Mouse (Mus musculus) liver, adult 2 months (tissue): ENCODE data around the gene Tbk1. TPM values are rescaled to one million over a fixed set of nuclear protein-coding genes. Genes with fewer than 3 reads are reported as not detected.

Experiments used
- DNase-seq: peaks from one replicate; pipeline ENCODE4 v3.0.0-alpha.2; 2011; ENCODE audit warnings: low read depth, low spot score; ENCODE audit errors: extremely low read depth
- H3K27ac ChIP-seq: fragments of 200-500 bp; replicated peaks from 2 replicates; pipeline ENCODE4 v1.5.1; 2012; ENCODE audit warnings: low read depth, mild to moderate bottlenecking, control low read depth, inconsistent platforms, low read length; ENCODE audit not compliant: insufficient read depth
- H3K27me3 ChIP-seq: fragments of 200-500 bp; 2 replicates; pipeline ENCODE4 v1.6.1; 2012; ENCODE audit warnings: mild to moderate bottlenecking, moderate library complexity, low read length, inconsistent platforms; ENCODE audit not compliant: control insufficient read depth, insufficient read depth
- H3K36me3 ChIP-seq: fragments of 200-500 bp; 2 replicates; pipeline ENCODE4 v1.6.1; 2012; ENCODE audit warnings: low read length, inconsistent platforms; ENCODE audit not compliant: control insufficient read depth, insufficient read depth
- H3K4me1 ChIP-seq: fragments of 200-500 bp; 2 replicates; pipeline ENCODE4 v1.6.1; 2011; ENCODE audit warnings: low read length; ENCODE audit not compliant: control insufficient read depth, insufficient read depth
- H3K4me3 ChIP-seq: fragments of 200-500 bp; 2 replicates; pipeline ENCODE4 v1.5.1; 2011; ENCODE audit warnings: low read depth, mild to moderate bottlenecking, control low read depth, low read length, moderate library complexity; ENCODE audit not compliant: insufficient read depth
- H3K79me2 ChIP-seq: fragments of 200-500 bp; 2 replicates; pipeline ENCODE4 v1.6.1; 2012; ENCODE audit warnings: inconsistent platforms, mild to moderate bottlenecking, low read length, moderate library complexity; ENCODE audit not compliant: control insufficient read depth, insufficient read depth
- H3K9ac ChIP-seq: fragments of 200-500 bp; 2 replicates; pipeline ENCODE4 v1.6.1; 2012; ENCODE audit warnings: low read depth, mild to moderate bottlenecking, control low read depth, inconsistent platforms, low read length
- CTCF ChIP-seq: fragments of 200-500 bp; IDR thresholded peaks from 2 replicates; pipeline ENCODE4 v1.5.1; 2011; ENCODE audit warnings: low read depth, low read length, control low read depth
- POLR2A ChIP-seq: fragments of 200-500 bp; IDR thresholded peaks from 2 replicates; pipeline ENCODE4 v1.6.1; 2011; ENCODE audit warnings: low read length, control low read depth; ENCODE audit not compliant: insufficient read depth; ENCODE audit errors: extremely low read depth
- WGBS: fragments of 180-500 bp; shearing (Covaris S2); methylation state at CpG from one replicate; pipeline ENCODE4 v1.1.7; 2018; 5-methylcytosine and 5-hydroxymethylcytosine counted together
- polyA plus RNA-seq: library from polyadenylated mRNA; depleted of rRNA; stranded (reverse); fragments of >200 nt; gene quantifications from 2 replicates; pipeline ENCODE4 v1.2.3, GENCODE M21; 2012
- total RNA-seq: library from RNA; depleted of rRNA; stranded (reverse); fragments of >200 nt; gene quantifications from 2 replicates; pipeline ENCODE4 v1.2.3, GENCODE M21; 2014

Tbk1 gene
- total and polyA plus RNA-seq, 2 experiments, result 8.2 to 25.3 TPM

- peaks cover 8% of the 10 kb centered on the region for H3K4me1 ChIP-seq
- no peak overlapping the region; the same call in 1 of the 2 replicates for H3K27ac ChIP-seq
- 31% methylated on average over 20 of the region's 20 CpGs for WGBS
- no peak for TF ChIP-seq CTCF
- no peak for TF ChIP-seq POLR2A
- H3K36me3 ChIP-seq, result peaks cover 21% of the 10 kb centered on the region
- peak; percentile 66 for DNase-seq
- H3K27me3 ChIP-seq, result no peaks in the 10 kb centered on the region
- peak overlapping the region; percentile 95; the same call in 1 of the 2 replicates for H3K4me3 ChIP-seq
- H3K79me2 ChIP-seq, result peaks cover 40% of the 10 kb centered on the region
- H3K9ac ChIP-seq, result no peak overlapping the region
Measured at GRCm38 (mm10) chr10:121585056-121585790, 1.4 kb downstream of the Tbk1 start.

DNA sequence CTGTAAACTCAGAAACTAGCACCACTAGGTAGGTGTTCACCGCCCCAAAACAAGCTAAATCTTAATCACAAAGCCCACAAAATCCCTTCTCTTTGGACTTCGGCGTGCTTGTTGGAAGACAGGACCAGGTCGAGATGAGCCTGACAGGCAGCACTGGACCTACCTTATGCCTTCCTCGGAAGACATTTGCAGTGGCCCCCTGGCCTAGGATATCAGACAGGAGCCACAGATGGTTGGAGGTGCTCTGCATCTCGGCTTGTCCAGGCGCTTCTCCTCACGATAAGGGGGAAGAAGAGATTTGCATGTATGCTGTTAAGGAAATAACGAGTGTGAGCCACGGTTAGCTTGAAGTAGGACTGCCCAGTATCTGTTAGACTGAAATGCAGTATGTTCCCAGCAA is 2.6 kb downstream of the Tbk1 start:
- TF ChIP-seq POLR2A, result no peak
- no peak for TF ChIP-seq CTCF
- Histone ChIP-seq H3K79me2 (peaks cover 40% of the 10 kb centered on the region), H3K4me1 (peaks cover 8% of the 10 kb centered on the region), H3K36me3 (peaks cover 21% of the 10 kb centered on the region), H3K4me3 (no peak overlapping the region), H3K9ac (no peak overlapping the region), H3K27me3 (no peaks in the 10 kb centered on the region), H3K27ac (no peak overlapping the region)
- WGBS, result 94% methylated on average over 10 of the region's 10 CpGs
- DNase-seq, result no peak

- 80% methylated on average over 12 of the region's 12 CpGs for WGBS
- Histone ChIP-seq H3K27ac (no peak overlapping the region), H3K4me1 (peaks cover 8% of the 10 kb centered on the region), H3K79me2 (peaks cover 40% of the 10 kb centered on the region), H3K36me3 (peaks cover 24% of the 10 kb centered on the region), H3K9ac (no peak overlapping the region), H3K4me3 (no peak overlapping the region), H3K27me3 (no peaks in the 10 kb centered on the region)
- no peak for TF ChIP-seq CTCF
- no peak for TF ChIP-seq POLR2A
- DNase-seq, result no peak
Measured at GRCm38 (mm10) chr10:121583016-121583415, 3.6 kb downstream of the Tbk1 start.

DNA sequence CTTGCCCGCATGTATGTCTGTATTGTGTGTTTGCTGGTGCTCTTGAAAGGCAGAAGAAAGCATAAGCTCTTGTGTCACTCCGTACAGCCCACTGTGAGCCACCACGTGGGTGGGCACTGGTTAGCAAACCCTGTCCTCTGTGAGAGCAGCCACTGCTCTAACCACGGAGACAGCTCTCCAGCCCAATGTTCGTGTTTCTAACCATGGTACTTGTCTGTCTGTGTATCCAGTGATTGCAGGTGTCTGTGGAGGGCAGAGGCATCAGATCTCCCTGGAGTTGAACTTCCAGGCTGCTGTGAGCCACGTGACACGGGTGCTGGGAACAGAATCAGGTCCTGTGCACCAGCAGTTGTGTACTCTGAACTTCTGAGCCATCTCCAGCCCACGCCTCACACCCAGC is 4.3 kb downstream of the Tbk1 start:
- peaks cover 8% of the 10 kb centered on the region for H3K4me1 ChIP-seq
- 96% methylated on average over 8 of the region's 8 CpGs for WGBS
- no peak overlapping the region for H3K9ac ChIP-seq
- H3K4me3 ChIP-seq, result no peak overlapping the region
- H3K79me2 ChIP-seq, result peaks cover 40% of the 10 kb centered on the region
- peaks cover 24% of the 10 kb centered on the region for H3K36me3 ChIP-seq
- TF ChIP-seq CTCF (no peak), POLR2A (no peak)
- no peak for DNase-seq
- no peak overlapping the region for H3K27ac ChIP-seq
- H3K27me3 ChIP-seq, result no peaks in the 10 kb centered on the region

DNA sequence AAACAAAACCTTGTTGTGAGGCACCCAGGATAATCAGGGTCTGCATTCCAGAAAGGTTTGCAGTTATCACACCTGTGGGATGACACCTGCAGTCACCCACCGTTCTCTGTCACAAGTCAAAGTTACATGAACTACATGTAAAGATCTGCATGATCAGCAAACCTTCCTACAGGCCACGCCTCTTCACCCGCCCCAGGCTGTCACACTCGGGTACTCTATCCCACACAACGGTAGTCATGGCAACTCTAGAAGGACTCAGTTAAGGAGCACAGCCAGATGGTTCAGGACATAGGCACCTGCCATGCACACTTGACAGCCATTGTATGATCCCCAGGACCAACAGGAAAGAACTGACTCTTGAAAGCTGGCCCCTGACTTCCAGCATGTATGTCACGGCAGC is 5.2 kb downstream of the Tbk1 start:
- H3K36me3 ChIP-seq, result peaks cover 24% of the 10 kb centered on the region
- peaks cover 8% of the 10 kb centered on the region for H3K4me1 ChIP-seq
- H3K4me3 ChIP-seq, result no peak overlapping the region
- H3K27me3 ChIP-seq, result no peaks in the 10 kb centered on the region
- H3K9ac ChIP-seq, result no peak overlapping the region
- peaks cover 40% of the 10 kb centered on the region for H3K79me2 ChIP-seq
- H3K27ac ChIP-seq, result no peak overlapping the region
- DNase-seq, result no peak
- TF ChIP-seq POLR2A (no peak), CTCF (no peak)
- 81% methylated on average over 6 of the region's 6 CpGs for WGBS

DNA sequence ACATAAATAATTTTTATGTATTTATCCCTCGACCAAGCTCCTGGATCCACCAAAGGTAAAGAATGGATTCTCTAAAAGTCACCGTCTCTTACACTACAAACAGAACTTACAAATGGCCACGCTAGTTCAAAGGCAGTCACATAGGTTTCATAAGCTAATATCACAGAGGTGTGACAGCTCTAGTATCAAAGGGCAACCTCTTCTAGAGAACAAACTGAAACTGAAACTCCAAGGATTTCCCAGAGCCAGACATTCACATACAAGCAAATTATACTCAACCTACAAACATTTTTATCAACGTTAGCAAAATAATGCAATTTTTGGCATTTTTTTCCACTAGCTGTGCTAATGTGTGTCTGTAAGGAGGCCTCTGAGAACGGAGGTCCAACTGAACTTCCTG is 6.2 kb downstream of the Tbk1 start:
- TF ChIP-seq POLR2A, result no peak
- TF ChIP-seq CTCF, result no peak
- Histone ChIP-seq H3K27me3 (no peaks in the 10 kb centered on the region), H3K4me3 (no peak overlapping the region), H3K27ac (no peak overlapping the region), H3K36me3 (peaks cover 32% of the 10 kb centered on the region), H3K79me2 (peaks cover 39% of the 10 kb centered on the region), H3K4me1 (peaks cover 8% of the 10 kb centered on the region), H3K9ac (no peak overlapping the region)
- WGBS, result 57% methylated on average over 5 of the region's 5 CpGs
- peak; percentile 66 for DNase-seq
